Mouse (Mus musculus): ENCODE measurements around the gene Apoe.

Gene Apoe

GRCm38 (mm10) chr7:19698907-19699826 lies at the start of gene Apoe:
Gene Apoe (minus strand): TSS chr7:19699188.
- DNase-seq (ENCODE audit: low read depth, low spot score): peak; percentile 92

- DNase-seq (ENCODE audit: low read depth, low spot score): peak; percentile 88
Measured at GRCm38 (mm10) chr7:19747420-19748218, 48.6 kb upstream of the Apoe start.

DNA sequence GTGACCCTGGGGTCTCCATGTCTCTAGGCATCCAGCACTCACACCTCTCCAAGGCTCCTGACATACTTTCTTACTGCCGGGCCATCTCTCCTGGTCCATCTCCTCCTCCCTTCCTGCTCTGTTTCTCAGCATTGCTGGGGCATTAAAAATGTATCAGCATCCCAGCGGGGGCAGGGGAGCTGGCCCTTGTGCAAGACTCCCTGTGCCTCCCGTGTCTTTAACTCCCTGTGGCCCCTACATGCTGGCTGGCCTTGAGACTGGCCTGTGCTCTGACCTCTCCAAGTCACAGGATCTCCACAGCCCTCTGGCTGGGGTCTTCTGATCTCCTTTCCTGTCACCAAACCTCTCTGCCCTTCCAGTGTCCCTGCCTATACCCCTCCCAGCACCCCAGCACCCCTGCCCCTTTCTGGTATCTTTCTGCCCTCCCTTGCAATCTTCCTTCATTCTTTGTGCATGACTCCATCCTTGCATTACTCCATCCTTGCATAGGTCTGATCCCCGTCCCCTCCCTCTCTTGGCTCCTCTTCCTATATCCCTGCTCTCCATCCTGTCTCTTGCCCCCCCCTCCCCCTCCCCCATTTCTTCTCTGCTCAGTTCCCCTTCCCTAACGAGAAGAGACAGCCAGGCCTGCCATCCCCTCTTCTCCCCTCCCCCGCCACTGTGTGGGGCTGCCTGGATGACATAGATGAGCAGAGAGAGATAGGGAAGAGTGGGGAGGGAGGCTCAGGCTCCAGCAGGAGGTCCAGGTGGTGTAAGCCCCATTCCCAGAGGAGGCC lies 47.6 kb upstream of the Apoe start:
- no peak for DNase-seq (ENCODE audit: low read depth, low spot score)

GRCm38 (mm10) chr7:19745971-19746370 lies 47.0 kb upstream of the Apoe start:
- DNase-seq (ENCODE audit: low read depth, low spot score): no peak

DNA sequence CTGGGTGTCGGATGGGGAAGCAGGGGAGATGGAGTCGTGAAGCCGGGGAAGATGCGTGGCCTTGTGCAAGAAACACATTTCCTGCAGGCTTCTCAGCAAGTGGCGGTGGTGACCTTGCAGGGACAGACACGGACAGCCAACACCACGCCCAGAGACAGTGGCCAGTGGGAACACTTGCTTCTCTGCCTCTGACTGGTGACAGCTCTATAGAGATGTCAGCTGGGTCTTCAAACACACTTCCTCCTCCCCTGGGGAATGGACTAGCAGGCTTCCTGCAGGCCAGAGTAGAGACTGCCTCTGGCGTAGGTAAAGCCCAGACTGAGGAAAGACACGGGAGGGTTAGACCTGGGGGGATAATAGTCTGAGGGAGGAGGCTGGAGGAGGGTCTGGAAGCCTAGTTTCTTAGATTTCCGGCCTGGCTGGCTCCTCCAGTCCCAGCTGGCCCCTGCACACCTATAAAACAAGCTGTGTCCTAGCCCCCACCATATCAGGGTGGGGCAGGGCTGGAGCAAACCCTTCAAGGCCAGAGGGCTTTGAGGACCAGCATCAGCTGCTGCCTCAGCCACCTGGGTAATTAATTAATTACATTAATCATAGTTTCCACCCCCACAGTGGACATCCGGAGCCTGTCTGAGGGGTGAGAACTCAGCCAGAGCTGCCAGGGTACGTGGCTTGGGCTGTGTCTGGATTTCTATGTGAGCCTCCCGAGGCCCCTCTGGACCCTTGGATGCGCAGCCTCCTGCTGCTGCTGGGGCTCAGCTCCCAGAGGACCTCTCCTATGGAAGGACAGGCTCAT lies 45.8 kb upstream of the Apoe start:
- no peak for DNase-seq (ENCODE audit: low read depth, low spot score)

- no peak for DNase-seq (ENCODE audit: low read depth, low spot score)
Measured at GRCm38 (mm10) chr7:19743791-19744190, 44.8 kb upstream of the Apoe start.

DNA sequence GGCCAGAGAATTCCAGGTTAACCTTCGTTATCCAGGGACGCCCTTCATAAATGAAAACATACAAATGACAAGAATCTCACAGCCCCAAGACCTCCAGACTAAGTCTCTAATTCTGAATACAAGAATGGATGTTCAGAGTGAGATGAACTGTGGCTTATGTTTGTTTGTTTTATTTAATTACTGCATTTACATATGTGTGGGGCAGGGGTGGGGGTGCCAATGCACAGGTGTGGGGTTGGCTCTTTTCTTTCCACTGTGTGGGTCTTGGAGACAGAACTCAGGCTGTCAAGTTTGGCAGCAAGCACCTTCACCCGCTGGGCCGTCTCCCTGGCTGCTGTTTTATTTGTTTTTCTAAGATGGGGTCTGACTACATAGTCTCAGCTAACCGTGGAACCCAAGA lies 43.5 kb upstream of the Apoe start:
- DNase-seq (ENCODE audit: low read depth, low spot score): peak; percentile 64

DNA sequence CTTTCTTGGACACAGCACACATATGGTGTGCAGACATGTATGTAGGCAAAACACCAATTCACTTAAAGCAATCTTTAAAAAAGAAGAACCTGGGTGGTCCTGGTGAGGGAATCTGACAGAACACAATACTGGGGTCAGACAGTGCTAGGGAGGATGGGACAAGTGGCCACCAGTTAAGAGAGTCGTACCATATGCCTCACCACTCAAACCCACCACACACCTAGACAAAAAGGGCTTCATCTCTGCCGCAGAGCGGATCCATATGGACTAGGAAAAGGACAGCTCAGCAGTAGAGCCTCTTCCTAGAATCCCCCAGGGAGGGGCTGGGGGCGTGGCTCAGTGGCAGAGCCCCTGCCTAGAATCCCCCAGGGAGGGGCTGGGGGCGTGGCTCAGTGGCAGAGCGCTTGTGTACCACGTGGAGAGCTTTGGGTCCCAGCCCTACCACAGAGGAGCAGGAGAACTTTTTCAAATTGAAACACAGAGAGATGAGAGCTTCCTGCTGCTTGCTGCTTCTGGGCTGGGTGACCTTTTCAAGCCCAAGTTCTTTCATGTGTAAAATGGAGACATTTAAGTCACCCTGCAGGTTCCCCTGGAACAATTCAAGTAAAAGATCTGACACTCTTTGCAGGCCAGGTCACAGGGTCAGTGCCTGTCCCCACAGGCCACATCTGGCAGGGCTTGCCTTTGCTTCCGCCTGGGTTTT lies 42.5 kb upstream of the Apoe start:
- peak; percentile 95 for DNase-seq (ENCODE audit: low read depth, low spot score)

DNA sequence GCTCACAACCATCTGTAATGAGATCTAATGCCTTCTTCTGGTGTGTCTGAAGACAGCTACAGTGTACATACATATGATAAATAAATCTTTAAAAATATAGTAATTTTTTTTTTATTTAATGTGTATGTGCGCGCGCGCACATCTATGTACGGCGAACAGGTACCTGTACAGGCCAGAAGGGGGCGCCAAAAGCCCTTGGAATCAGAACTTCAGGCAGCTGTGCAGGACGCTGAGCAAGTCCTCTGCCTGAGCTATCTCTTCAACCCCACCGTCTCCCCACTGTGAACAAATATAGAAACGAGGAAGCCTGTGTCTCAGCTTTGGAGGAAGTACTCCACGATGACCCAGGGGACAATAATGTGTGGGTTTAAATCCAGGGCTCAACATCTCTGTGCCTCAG lies 41.3 kb upstream of the Apoe start:
- peak; percentile 86 for DNase-seq (ENCODE audit: low read depth, low spot score)

DNA sequence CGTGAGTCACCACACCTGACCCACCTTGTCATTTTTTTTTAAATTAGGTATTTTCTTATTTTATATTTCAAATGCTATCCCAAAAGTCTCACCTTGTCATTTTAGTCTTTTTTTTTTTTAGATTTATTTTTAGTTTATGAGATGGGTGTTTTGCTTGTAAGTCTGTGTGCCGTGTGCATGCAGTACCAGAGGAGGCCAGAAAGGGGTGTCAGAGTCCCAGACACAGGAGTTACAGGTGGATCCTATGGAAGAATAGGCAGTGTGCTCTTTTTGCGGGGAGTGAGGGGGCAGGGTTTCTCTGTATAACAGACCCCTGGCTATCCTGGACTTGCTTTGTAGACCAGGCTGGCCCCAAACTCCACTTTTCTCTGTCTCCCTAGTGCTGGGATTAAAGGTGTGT lies 39.8 kb upstream of the Apoe start:
- DNase-seq (ENCODE audit: low read depth, low spot score): peak; percentile 56

GRCm38 (mm10) chr7:19736389-19737057 lies 37.5 kb upstream of the Apoe start:
- DNase-seq (ENCODE audit: low read depth, low spot score): no peak

- DNase-seq (ENCODE audit: low read depth, low spot score): no peak
Measured at GRCm38 (mm10) chr7:19734178-19734666, 35.2 kb upstream of the Apoe start.

GRCm38 (mm10) chr7:19726541-19726940 lies 27.6 kb upstream of the Apoe start:
- no peak for DNase-seq (ENCODE audit: low read depth, low spot score)

DNA sequence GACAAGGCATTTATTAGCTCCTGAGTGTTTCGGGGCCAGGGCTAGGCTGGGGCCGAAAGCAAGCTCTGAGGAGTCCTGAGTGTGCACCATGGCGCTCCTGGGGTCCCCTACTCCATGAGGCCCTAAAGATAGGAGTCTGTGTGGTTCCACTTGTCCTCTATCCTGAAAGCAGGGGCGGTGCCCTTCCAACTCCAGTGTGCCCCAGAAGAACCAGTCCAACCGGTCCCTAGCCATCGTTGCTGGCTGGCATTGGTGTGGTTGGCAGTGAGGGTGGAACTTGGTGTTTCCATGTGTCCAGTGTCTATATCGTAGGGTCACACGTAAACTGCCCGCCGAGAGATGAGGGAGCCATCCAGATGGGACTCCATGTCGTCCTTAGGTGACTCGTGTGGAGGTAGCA lies 25.2 kb upstream of the Apoe start:
- no peak for DNase-seq (ENCODE audit: low read depth, low spot score)

DNA sequence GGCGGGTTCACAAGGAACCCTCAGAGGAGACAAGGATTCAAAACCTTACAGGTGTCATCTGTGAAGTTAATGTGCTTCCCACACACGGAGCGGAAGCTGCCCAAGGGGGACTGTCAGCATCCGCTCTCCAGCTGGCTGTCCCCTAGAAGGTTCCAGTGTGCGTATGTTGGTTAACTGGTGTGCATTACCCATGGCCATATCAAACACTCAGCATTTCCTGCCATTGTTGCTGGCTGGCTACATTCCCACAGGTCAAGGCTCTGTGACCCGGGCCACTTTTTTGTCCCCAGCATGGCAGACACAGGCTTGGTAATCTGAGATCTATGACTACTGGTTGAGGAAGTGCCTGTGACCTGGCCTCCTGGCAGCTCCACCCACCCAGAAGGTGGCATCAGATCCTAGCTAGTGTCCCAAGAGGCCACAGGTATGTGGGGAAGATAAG lies 23.8 kb upstream of the Apoe start:
- DNase-seq (ENCODE audit: low read depth, low spot score): no peak

DNA sequence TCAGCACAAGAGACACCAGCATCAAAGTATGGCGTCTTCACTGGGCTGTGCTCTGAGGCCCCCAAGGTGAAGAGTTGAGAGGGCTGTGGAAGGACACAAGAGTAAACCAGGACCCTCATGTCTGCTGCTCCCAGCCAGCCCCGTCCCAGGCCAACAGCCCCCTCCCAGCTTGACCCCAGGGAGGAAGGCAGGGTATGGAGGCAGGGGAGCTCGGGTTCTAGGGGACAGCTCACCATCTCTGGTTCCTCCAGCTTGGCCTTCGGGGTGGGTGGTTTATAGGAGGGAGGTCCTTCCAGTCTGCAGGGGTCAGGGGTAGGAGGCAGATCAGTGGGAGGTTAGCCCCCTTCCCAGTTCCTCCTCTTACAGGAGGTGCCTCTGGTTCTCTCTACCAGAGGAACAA lies 20.2 kb upstream of the Apoe start:
- DNase-seq (ENCODE audit: low read depth, low spot score): no peak

DNA sequence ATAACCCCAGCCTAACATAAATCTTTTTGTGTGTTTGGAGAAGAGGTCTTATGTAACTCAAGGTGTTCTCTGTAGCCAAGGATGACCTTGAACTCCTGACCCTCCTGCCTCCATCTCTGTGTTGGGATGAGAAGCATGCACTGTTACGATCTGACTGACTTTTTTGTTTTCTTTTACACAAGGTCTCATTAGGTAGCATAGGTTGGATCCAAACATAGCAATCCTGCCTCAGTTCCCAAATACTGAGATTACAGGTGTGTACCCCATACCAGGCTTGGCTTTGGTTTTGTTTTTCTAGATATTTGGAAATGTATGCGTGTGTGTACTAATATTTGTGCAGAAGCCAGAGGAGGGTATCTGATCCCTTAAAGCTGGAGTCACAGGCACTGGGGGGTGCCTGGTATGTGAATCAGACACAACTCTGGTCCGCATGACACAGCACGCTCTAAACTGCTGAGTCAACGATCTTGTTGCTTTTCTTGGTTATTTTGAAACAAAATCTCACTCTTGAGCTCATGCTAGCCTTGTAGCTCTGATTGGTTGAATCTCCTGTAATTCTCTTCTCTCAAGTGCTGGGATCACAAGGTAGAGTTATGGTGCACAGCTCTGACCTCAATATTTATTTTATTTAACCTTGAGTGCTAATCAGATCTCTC lies 19.4 kb upstream of the Apoe start:
- DNase-seq (ENCODE audit: low read depth, low spot score): no peak

GRCm38 (mm10) chr7:19717346-19717745 lies 18.4 kb upstream of the Apoe start:
- no peak for DNase-seq (ENCODE audit: low read depth, low spot score)

GRCm38 (mm10) chr7:19716822-19717221 lies 17.8 kb upstream of the Apoe start:
- no peak for DNase-seq (ENCODE audit: low read depth, low spot score)
